Mouse (Mus musculus) left cerebral cortex, adult 8-10 months (tissue): ENCODE results near the gene Cog2. TPM values are rescaled to one million over a fixed set of nuclear protein-coding genes. Genes with fewer than 3 reads are reported as not detected.

Source experiments
- DNase-seq, 2 experiments: peaks; one replicate each; pipeline ENCODE4 v3.0.0; 2022; ENCODE audit warnings: low spot score in 2 of 2
- total RNA-seq, 4 experiments: library from RNA; stranded (reverse); gene quantifications; 2 replicates each; pipeline ENCODE4 v1.2.4; 2022

Gene Cog2
- 10 to 100 TPM; 43.2 to 49.2 (median 45.7) TPM for total RNA-seq

GRCm38 (mm10) chr8:124520249-124521080 lies at the start of gene Cog2:
Gene Cog2 (plus strand): TSS chr8:124520767.
- peak; percentile 80 to 88 for DNase-seq

GRCm38 (mm10) chr8:124475690-124476089 lies 44.9 kb upstream of the Cog2 start:
- no peak for DNase-seq

GRCm38 (mm10) chr8:124476701-124477100 lies 43.9 kb upstream of the Cog2 start:
- peak in 1 of 2 experiments; percentile 91 for DNase-seq

- no peak for DNase-seq
Measured at GRCm38 (mm10) chr8:124479251-124479650, 41.3 kb upstream of the Cog2 start.

- DNase-seq = no peak
Measured at GRCm38 (mm10) chr8:124480321-124480720, 40.2 kb upstream of the Cog2 start.

GRCm38 (mm10) chr8:124482790-124483189 lies 37.8 kb upstream of the Cog2 start:
- DNase-seq = no peak

- DNase-seq = no peak
Measured at GRCm38 (mm10) chr8:124483356-124484115, 37.0 kb upstream of the Cog2 start.

- DNase-seq = no peak
Measured at GRCm38 (mm10) chr8:124489311-124489710, 31.3 kb upstream of the Cog2 start.

- no peak for DNase-seq
Measured at GRCm38 (mm10) chr8:124489786-124490185, 30.8 kb upstream of the Cog2 start.

- DNase-seq = peak in 1 of 2 experiments; percentile 39
Measured at GRCm38 (mm10) chr8:124494397-124494796, 26.2 kb upstream of the Cog2 start.

GRCm38 (mm10) chr8:124494955-124495354 lies 25.6 kb upstream of the Cog2 start:
- no peak for DNase-seq

- DNase-seq = no peak
Measured at GRCm38 (mm10) chr8:124495676-124496075, 24.9 kb upstream of the Cog2 start.

- DNase-seq = no peak
Measured at GRCm38 (mm10) chr8:124496266-124496665, 24.3 kb upstream of the Cog2 start.

GRCm38 (mm10) chr8:124496871-124497270 lies 23.7 kb upstream of the Cog2 start:
- DNase-seq = no peak

GRCm38 (mm10) chr8:124498398-124498797 lies 22.2 kb upstream of the Cog2 start:
- DNase-seq = no peak

- no peak for DNase-seq
Measured at GRCm38 (mm10) chr8:124499236-124499937, 21.2 kb upstream of the Cog2 start.

GRCm38 (mm10) chr8:124499938-124500239 lies 20.7 kb upstream of the Cog2 start:
- DNase-seq = no peak

- no peak for DNase-seq
Measured at GRCm38 (mm10) chr8:124505626-124506025, 14.9 kb upstream of the Cog2 start.

GRCm38 (mm10) chr8:124507572-124508320 lies 12.8 kb upstream of the Cog2 start:
- DNase-seq = peak in 1 of 2 experiments; percentile 81

GRCm38 (mm10) chr8:124508321-124508695 lies 12.3 kb upstream of the Cog2 start:
- DNase-seq = no peak

GRCm38 (mm10) chr8:124509156-124509555 lies 11.4 kb upstream of the Cog2 start:
- DNase-seq = no peak
